Mouse (Mus musculus) lung, embryonic 16.5 days (tissue): Measurements from ENCODE around the gene Pdk2. TPM values are rescaled to one million over a fixed set of nuclear protein-coding genes. Genes with fewer than 3 reads are reported as not detected.

Experiments
- ATAC-seq: fragments of 200-750 bp; cut with Nextera tagmentation; 2 replicates; pipeline ENCODE4 v1.8.0; 2017; ENCODE audit warnings: low read depth, mild to moderate bottlenecking, moderate library complexity
- H3K27ac ChIP-seq: fragments of 300-500 bp; sonication (generic); 2 replicates; pipeline ENCODE4 v1.5.1; 2014; ENCODE audit warnings: mild to moderate bottlenecking, control low read depth, low read length
- H3K27me3 ChIP-seq: fragments of 300-500 bp; sonication (generic); 2 replicates; pipeline ENCODE4 v1.6.1; 2014; ENCODE audit warnings: low read depth, low read length, mixed read lengths; ENCODE audit not compliant: control insufficient read depth, insufficient read depth
- H3K36me3 ChIP-seq: fragments of 300-500 bp; sonication (generic); 2 replicates; pipeline ENCODE4 v1.6.1; 2014; ENCODE audit warnings: low read length; ENCODE audit not compliant: control insufficient read depth, insufficient read depth
- H3K4me1 ChIP-seq: fragments of 300-500 bp; sonication (generic); replicated peaks from 2 replicates; pipeline ENCODE4 v1.6.1; 2014; ENCODE audit warnings: low read length, mixed read lengths; ENCODE audit not compliant: control insufficient read depth, insufficient read depth
- H3K4me2 ChIP-seq: fragments of 300-500 bp; sonication (generic); 2 replicates; pipeline ENCODE4 v1.6.1; 2014; ENCODE audit warnings: low read depth, low read length, control low read depth
- H3K4me3 ChIP-seq: fragments of 300-500 bp; sonication (generic); 2 replicates; pipeline ENCODE4 v1.5.1; 2014; ENCODE audit warnings: mild to moderate bottlenecking, low read length, control low read depth
- H3K9ac ChIP-seq: fragments of 300-500 bp; sonication (generic); 2 replicates; pipeline ENCODE4 v1.6.1; 2014; ENCODE audit warnings: low read length, control low read depth
- H3K9me3 ChIP-seq: fragments of 300-500 bp; sonication (generic); 2 replicates; pipeline ENCODE4 v1.6.1; 2016; ENCODE audit warnings: low read length; ENCODE audit not compliant: control insufficient read depth
- WGBS: fragments of 180-500 bp; shearing (Covaris S2); extraction: QIAGEN DNeasy Blood & Tissue Kit; methylation state at CpG from one replicate; pipeline ENCODE4 v1.1.7; 2014; 5-methylcytosine and 5-hydroxymethylcytosine counted together
- polyA plus RNA-seq: library from polyadenylated mRNA; unstranded; fragments of >200 nt; fragmentation: Nextera tagmentation; extraction: Ambion mirVana; gene quantifications from 2 replicates; pipeline ENCODE4 v1.2.1, GENCODE M21; 2015

Pdk2 gene
- polyA plus RNA-seq, 1 experiment from 2014 or later = 43.3 TPM

DNA sequence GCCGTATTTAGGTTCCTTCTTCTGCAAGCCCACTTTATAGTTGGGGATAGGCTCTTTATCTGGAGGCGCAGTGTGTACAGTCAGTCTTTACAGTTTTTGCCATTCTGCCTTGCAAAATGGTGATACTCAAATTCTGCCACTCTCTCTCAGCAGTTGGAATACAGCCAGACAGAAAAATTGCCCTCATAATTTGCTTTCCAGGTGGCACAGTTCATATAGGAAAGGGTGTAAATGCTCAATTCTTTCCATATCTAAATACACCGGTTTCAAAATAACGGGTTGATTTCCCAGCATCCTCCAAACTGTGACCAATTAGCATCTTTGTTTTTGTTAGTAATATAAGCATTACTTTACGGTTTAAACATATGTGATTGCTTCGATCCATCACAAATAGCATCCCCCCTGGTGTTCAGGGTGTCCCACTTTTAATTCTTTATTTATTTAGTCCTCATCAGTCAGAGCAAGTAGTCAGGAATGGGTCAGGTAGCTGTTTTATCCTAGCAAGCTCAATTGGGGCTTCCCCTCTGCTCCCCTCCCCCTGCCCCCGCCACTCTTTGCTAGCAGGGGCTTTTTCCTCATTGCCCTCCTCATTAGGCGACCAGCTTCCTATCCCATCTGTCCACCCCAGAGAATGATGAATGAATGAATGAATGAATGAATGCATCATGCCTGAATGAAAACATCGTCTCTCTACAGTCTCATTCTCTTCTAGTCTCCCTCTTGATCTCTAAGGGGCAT is 62.8 kb downstream of the Pdk2 start:
- H3K4me3 ChIP-seq = peak overlapping the region; percentile 14; the same call in 1 of the 2 replicates

More for the DNA sequence above, 62.8 kb downstream of the Pdk2 start:
- H3K4me2 ChIP-seq = peak overlapping the region; percentile 37
- no peak overlapping the region for H3K9ac ChIP-seq
- no peaks in the 10 kb centered on the region for H3K36me3 ChIP-seq
- no peaks in the 10 kb centered on the region for H3K9me3 ChIP-seq
- no peak overlapping the region for H3K27ac ChIP-seq
- WGBS = 39% methylated on average over 9 of the region's 9 CpGs
- peaks cover 4% of the 10 kb centered on the region; the same call in 1 of the 2 replicates for H3K4me1 ChIP-seq
- no peaks in the 10 kb centered on the region for H3K27me3 ChIP-seq
- ATAC-seq = no peak; the same call in none of the 2 replicates

Other genes with a start within 250 kb of the Pdk2 start
- gene Col1a1, start 105.1 kb downstream of the Pdk2 start, polyA plus RNA-seq = 1,180 and 1,421 TPM in 2 replicates
- gene Hils1, start 73.8 kb downstream of the Pdk2 start, polyA plus RNA-seq = not detected in 2 replicates
- gene Sgca, start 65.0 kb downstream of the Pdk2 start, polyA plus RNA-seq = 1.3 and 1.4 TPM in 2 replicates
- gene Ppp1r9b, start 50.3 kb downstream of the Pdk2 start, polyA plus RNA-seq = 8.2 and 8.3 TPM in 2 replicates
- 13.4 and 14.0 TPM in 2 replicates for gene Samd14, start 31.5 kb downstream of the Pdk2 start, polyA plus RNA-seq
- gene Itga3, start 35.4 kb upstream of the Pdk2 start, polyA plus RNA-seq = 23.3 and 25.8 TPM in 2 replicates
- 0.31 and 0.77 TPM in 2 replicates for gene Dlx3, start 78.8 kb upstream of the Pdk2 start, polyA plus RNA-seq
- gene Dlx4, start 104.9 kb upstream of the Pdk2 start, polyA plus RNA-seq = 1.0 and 1.3 TPM in 2 replicates
- not detected in 2 replicates for gene Tac4, start 220.2 kb upstream of the Pdk2 start, polyA plus RNA-seq